Mouse (Mus musculus) MEL (cell line): ENCODE data around the gene Acaa1a. TPM values are rescaled to one million over a fixed set of nuclear protein-coding genes. Genes with fewer than 3 reads are reported as not detected.
A peak's percentile ranks its signal among the peaks of the same experiment; 100 is the strongest.

Source experiments
- DNase-seq: peaks from one replicate; pipeline ENCODE4 v3.0.0; 2011; ENCODE audit warnings: low read depth, low spot score
- H3K27ac ChIP-seq: 2 replicates; pipeline ENCODE4 v1.5.1; 2012; ENCODE audit warnings: low read depth, mild to moderate bottlenecking, control low read depth, low read length, moderate library complexity; ENCODE audit not compliant: control insufficient read depth
- H3K27me3 ChIP-seq, 2 experiments: fragments of 150-350 bp in 1 of 2; sonication (generic) in 1 of 2; 2 replicates each; pipeline ENCODE4 v1.6.1; 2012; ENCODE audit warnings: low read length in 2 of 2, mild to moderate bottlenecking in 2 of 2, improper control_type of control experiment in 1 of 2, moderate library complexity in 1 of 2; ENCODE audit not compliant: insufficient read depth in 2 of 2, control insufficient read depth in 1 of 2
- H3K36me3 ChIP-seq, 2 experiments: 2 replicates each; pipeline ENCODE4 v1.6.1; 2012 to 2014; ENCODE audit warnings: low read length in 2 of 2, improper control_type of control experiment in 1 of 2, inconsistent platforms in 1 of 2, mild to moderate bottlenecking in 1 of 2; ENCODE audit not compliant: insufficient read depth in 2 of 2, control insufficient read depth in 1 of 2
- H3K4me1 ChIP-seq, 2 experiments: fragments of 150-350 bp in 1 of 2; sonication (generic) in 1 of 2; 2 replicates each; pipeline ENCODE4 v1.6.1; 2012; ENCODE audit warnings: low read length in 2 of 2, improper control_type of control experiment in 1 of 2, mild to moderate bottlenecking in 1 of 2; ENCODE audit not compliant: insufficient read depth in 2 of 2, control insufficient read depth in 1 of 2
- H3K4me3 ChIP-seq, 2 experiments: fragments of 150-350 bp in 1 of 2; sonication (generic) in 1 of 2; 2 replicates each; pipeline ENCODE4 v1.5.1; 2012; ENCODE audit warnings: low read depth in 2 of 2, low read length in 2 of 2, mild to moderate bottlenecking in 2 of 2, moderate library complexity in 2 of 2, control low read depth in 1 of 2, improper control_type of control experiment in 1 of 2; ENCODE audit not compliant: control insufficient read depth in 1 of 2, insufficient read depth in 1 of 2
- H3K79me2 ChIP-seq: 2 replicates; pipeline ENCODE4 v1.6.1; 2012; ENCODE audit warnings: mild to moderate bottlenecking, low read length, moderate library complexity; ENCODE audit not compliant: control insufficient read depth, poor library complexity, insufficient read depth
- H3K9ac ChIP-seq: 2 replicates; pipeline ENCODE4 v1.6.1; 2012; ENCODE audit warnings: low read depth, mild to moderate bottlenecking, control low read depth, low read length, moderate library complexity; ENCODE audit not compliant: control insufficient read depth, poor library complexity, severe bottlenecking
- H3K9me3 ChIP-seq: fragments of 150-350 bp; sonication (generic); replicated peaks from 2 replicates; pipeline ENCODE4 v1.6.1; 2012; ENCODE audit warnings: mild to moderate bottlenecking, low read length, improper control_type of control experiment, moderate library complexity; ENCODE audit not compliant: insufficient read depth
- CTCF ChIP-seq, 3 experiments: IDR thresholded peaks in 2 of 3; conservative IDR thresholded peaks in 1 of 3; 2 replicates each; pipeline ENCODE4 v1.5.1; 2011 to 2012; ENCODE audit warnings: low read length in 3 of 3, low read depth in 2 of 3, mild to moderate bottlenecking in 2 of 3, improper control_type of control experiment in 1 of 3, inconsistent platforms in 1 of 3, mixed read lengths in 1 of 3, moderate library complexity in 1 of 3; ENCODE audit not compliant: control insufficient read depth in 1 of 3, insufficient read depth in 1 of 3, poor library complexity in 1 of 3, severe bottlenecking in 1 of 3
- E2F4 ChIP-seq: IDR thresholded peaks from 2 replicates; pipeline ENCODE4 v1.6.1; 2011; ENCODE audit warnings: low read depth, low read length, improper control_type of control experiment, borderline replicate concordance
- ELF1 ChIP-seq: IDR thresholded peaks from 2 replicates; pipeline ENCODE4 v1.6.1; 2014; ENCODE audit warnings: low read depth, mild to moderate bottlenecking, inconsistent platforms, low read length, improper control_type of control experiment, moderate library complexity
- EP300 ChIP-seq, 2 experiments: IDR thresholded peaks; 2 replicates each; pipeline ENCODE4 v1.6.1; 2011; ENCODE audit warnings: improper control_type of control experiment in 2 of 2, low read length in 2 of 2, low read depth in 1 of 2, mild to moderate bottlenecking in 1 of 2
- ETS1 ChIP-seq: IDR thresholded peaks from 2 replicates; pipeline ENCODE4 v1.6.1; 2012; ENCODE audit warnings: low read depth, mild to moderate bottlenecking, inconsistent platforms, low read length, improper control_type of control experiment, moderate library complexity
- GATA1 ChIP-seq: IDR thresholded peaks from 2 replicates; pipeline ENCODE4 v1.6.1; 2011; ENCODE audit warnings: low read depth, low read length, improper control_type of control experiment
- KAT2A ChIP-seq: conservative IDR thresholded peaks from 2 replicates; pipeline ENCODE4 v1.6.1; 2012; ENCODE audit warnings: low read depth, low read length, improper control_type of control experiment, inconsistent platforms
- MAX ChIP-seq: IDR thresholded peaks from 2 replicates; pipeline ENCODE4 v1.6.1; 2011; ENCODE audit warnings: low read length, improper control_type of control experiment
- MAZ ChIP-seq: IDR thresholded peaks from 2 replicates; pipeline ENCODE4 v1.6.1; 2012; ENCODE audit warnings: low read depth, mild to moderate bottlenecking, inconsistent platforms, low read length, improper control_type of control experiment
- MEF2A ChIP-seq: IDR thresholded peaks from 2 replicates; pipeline ENCODE4 v1.6.1; 2014; ENCODE audit warnings: low read depth, mild to moderate bottlenecking, inconsistent platforms, low read length, improper control_type of control experiment; ENCODE audit not compliant: poor library complexity, insufficient replicate concordance, severe bottlenecking; ENCODE audit errors: extremely low read depth
- MXI1 ChIP-seq: IDR thresholded peaks from 2 replicates; pipeline ENCODE4 v1.6.1; 2011; ENCODE audit warnings: mild to moderate bottlenecking, low read depth, low read length, improper control_type of control experiment
- POLR2A ChIP-seq, 2 experiments: IDR thresholded peaks; 2 replicates each; pipeline ENCODE4 v1.6.1; 2011 to 2012; ENCODE audit warnings: low read length in 2 of 2, mild to moderate bottlenecking in 2 of 2, control low read depth in 1 of 2, improper control_type of control experiment in 1 of 2, low read depth in 1 of 2, moderate library complexity in 1 of 2; ENCODE audit not compliant: control insufficient read depth in 1 of 2, insufficient read depth in 1 of 2, poor library complexity in 1 of 2
- POLR2AphosphoS2 ChIP-seq: IDR thresholded peaks from 2 replicates; pipeline ENCODE4 v1.6.1; 2011; ENCODE audit warnings: low read length, improper control_type of control experiment
- RAD21 ChIP-seq: IDR thresholded peaks from 2 replicates; pipeline ENCODE4 v1.6.1; 2011; ENCODE audit warnings: mild to moderate bottlenecking, low read depth, low read length, improper control_type of control experiment
- RCOR1 ChIP-seq: IDR thresholded peaks from 2 replicates; pipeline ENCODE4 v1.6.1; 2012; ENCODE audit warnings: low read depth, mild to moderate bottlenecking, inconsistent platforms, low read length, improper control_type of control experiment
- SIN3A ChIP-seq: IDR thresholded peaks from 2 replicates; pipeline ENCODE4 v1.6.1; 2012; ENCODE audit warnings: low read length, improper control_type of control experiment, inconsistent platforms
- TAL1 ChIP-seq: IDR thresholded peaks from 2 replicates; pipeline ENCODE4 v1.6.1; 2012; ENCODE audit warnings: mild to moderate bottlenecking, inconsistent platforms, low read length, moderate library complexity, mixed read lengths
- TBP ChIP-seq: IDR thresholded peaks from 2 replicates; pipeline ENCODE4 v1.8.0; 2011; ENCODE audit warnings: low read depth, low read length, improper control_type of control experiment
- UBTF ChIP-seq: IDR thresholded peaks from 2 replicates; pipeline ENCODE4 v1.6.1; 2012; ENCODE audit warnings: low read depth, mild to moderate bottlenecking, inconsistent platforms, low read length, improper control_type of control experiment, moderate library complexity, borderline replicate concordance; ENCODE audit not compliant: insufficient read depth
- USF1 ChIP-seq: IDR thresholded peaks from 2 replicates; pipeline ENCODE4 v1.6.1; 2014; ENCODE audit warnings: low read depth, mild to moderate bottlenecking, inconsistent platforms, low read length, improper control_type of control experiment, moderate library complexity
- ZMIZ1 ChIP-seq: IDR thresholded peaks from 2 replicates; pipeline ENCODE4 v1.6.1; 2012; ENCODE audit warnings: low read depth, mild to moderate bottlenecking, inconsistent platforms, low read length, improper control_type of control experiment, moderate library complexity
- polyA plus RNA-seq, 2 experiments: library from polyadenylated mRNA; stranded (reverse) in 1 of 2; unstranded in 1 of 2; fragments of >175 nt in 1 of 2; fragments of >200 nt in 1 of 2; gene quantifications; 2 replicates each; pipeline versions ENCODE4 v1.2.1 to v1.2.4; 2012; ENCODE audit warnings: low replicate concordance in 2 of 2, low read depth in 1 of 2; ENCODE audit not compliant: insufficient read length in 2 of 2, insufficient read depth in 1 of 2, missing spikeins in 1 of 2
- total RNA-seq: library from RNA; depleted of rRNA; stranded (reverse); fragments of 300-350 nt; gene quantifications from 2 replicates; pipeline ENCODE4 v1.2.3, GENCODE M21; 2012

The Acaa1a gene
- total and polyA plus RNA-seq, 3 experiments = 19.5 to 22.1 TPM; not detected in 1

GRCm38 (mm10) chr9:119330186-119330963 lies 9.1 kb upstream of the Acaa1a start:
- Histone ChIP-seq H3K36me3 (peaks cover 0 to 23% of the 10 kb centered on the region in 2 experiments; a peak in 2 of 4 replicates), H3K4me1 (peaks cover 13 to 36% of the 10 kb centered on the region in 2 experiments), H3K27me3 (no peaks in the 10 kb centered on the region), H3K9me3 (no peaks in the 10 kb centered on the region), H3K79me2 (no peaks in the 10 kb centered on the region), H3K9ac (no peak overlapping the region), H3K27ac (no peak overlapping the region), H3K4me3 (no peak overlapping the region)
- TF ChIP-seq POLR2A (IDR thresholded peaks at IDR 0.05; ENCODE audit: control insufficient read depth in 1 of 2, insufficient read depth in 1 of 2, low read depth in 1 of 2, low read length in 2 of 2, poor library complexity in 1 of 2) = no peak
- no peak for TF ChIP-seq ZMIZ1
- no peak for TF ChIP-seq UBTF
- no peak for TF ChIP-seq EP300 (IDR thresholded peaks at IDR 0.05; ENCODE audit: low read depth in 1 of 2, low read length in 2 of 2)
- no peak for TF ChIP-seq RAD21
- no peak for DNase-seq

DNA sequence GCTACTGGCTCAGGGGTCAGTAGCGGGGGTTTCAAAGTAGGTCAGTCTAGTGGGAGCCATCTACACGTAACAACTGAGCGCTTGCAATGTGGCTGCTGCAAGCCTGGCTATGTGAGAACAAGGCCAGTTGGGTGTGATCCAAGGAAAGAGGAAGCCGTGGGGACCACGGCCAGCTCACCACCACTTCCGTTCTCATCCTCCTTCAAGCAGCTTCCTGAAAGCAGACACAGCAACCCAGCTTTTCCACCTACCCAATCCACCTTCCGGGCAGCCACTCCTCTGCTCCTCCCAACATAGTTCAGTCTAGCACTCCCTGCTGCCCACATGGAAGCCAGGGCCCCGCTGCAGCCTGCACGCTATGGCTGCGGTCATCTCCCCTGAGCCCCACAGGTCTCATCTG lies 5.2 kb upstream of the Acaa1a start:
- H3K36me3 ChIP-seq = peaks cover 0 to 10% of the 10 kb centered on the region in 2 experiments; a peak in 2 of 4 replicates
- H3K9me3 ChIP-seq = no peaks in the 10 kb centered on the region
- H3K4me3 ChIP-seq = peak overlapping the region in 1 of 2 experiments; percentile 4; a peak in 1 of 4 replicates
- peaks cover 4 to 26% of the 10 kb centered on the region in 2 experiments for H3K4me1 ChIP-seq
- H3K79me2 ChIP-seq = peaks cover 5% of the 10 kb centered on the region
- DNase-seq = peak; percentile 84
- no peak overlapping the region for H3K27ac ChIP-seq
- TF ChIP-seq MXI1 (peak; percentile 39), EP300 (IDR thresholded peaks at IDR 0.05; ENCODE audit: low read depth in 1 of 2, low read length in 2 of 2) (peak in 1 of 2 experiments; percentile 34; a peak in 1 of 4 replicates), POLR2AphosphoS2 (no peak), SIN3A (peak; percentile 75), ELF1 (peak; percentile 66; the same call in 1 of the 2 replicates), USF1 (no peak)
- H3K27me3 ChIP-seq = no peaks in the 10 kb centered on the region
- peak overlapping the region; percentile 15 for H3K9ac ChIP-seq

DNA sequence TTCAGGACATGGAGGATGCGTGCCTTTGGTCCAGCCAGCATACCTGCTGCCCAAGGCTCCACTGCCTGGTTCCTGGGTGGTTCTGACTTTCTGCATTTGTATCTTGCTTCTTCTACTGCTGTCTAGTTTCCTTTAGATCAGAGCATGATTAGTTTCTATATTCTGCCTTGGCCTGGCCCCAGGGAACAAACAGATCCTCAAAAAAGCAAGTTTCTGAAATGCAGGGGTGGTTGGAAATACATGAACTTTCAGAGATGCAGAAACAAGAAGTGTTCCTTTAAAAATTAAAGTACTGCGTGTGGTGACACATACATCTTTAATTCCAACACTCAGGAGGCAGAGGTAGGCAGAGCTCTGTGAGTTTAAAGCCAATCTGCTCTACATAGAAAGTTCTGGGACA lies 4.6 kb upstream of the Acaa1a start:
- Histone ChIP-seq H3K36me3 (peaks cover 0 to 9% of the 10 kb centered on the region in 2 experiments; a peak in 2 of 4 replicates), H3K9ac (no peak overlapping the region), H3K27me3 (no peaks in the 10 kb centered on the region), H3K4me3 (no peak overlapping the region), H3K4me1 (peaks cover 2 to 21% of the 10 kb centered on the region in 2 experiments; a peak in 3 of 4 replicates), H3K9me3 (no peaks in the 10 kb centered on the region), H3K79me2 (peaks cover 9% of the 10 kb centered on the region), H3K27ac (no peak overlapping the region)
- DNase-seq = no peak
- TF ChIP-seq ZMIZ1 = no peak
- TF ChIP-seq MAX = no peak
- TF ChIP-seq RCOR1 = no peak
- TF ChIP-seq RAD21 = no peak
- no peak for TF ChIP-seq TAL1
- TF ChIP-seq ELF1 = no peak
- no peak for TF ChIP-seq GATA1
- no peak for TF ChIP-seq ETS1
- no peak for TF ChIP-seq EP300 (IDR thresholded peaks at IDR 0.05; ENCODE audit: low read depth in 1 of 2, low read length in 2 of 2)
- TF ChIP-seq TBP = no peak
- TF ChIP-seq KAT2A = no peak
- no peak for TF ChIP-seq CTCF (IDR thresholded peaks at IDR 0.05 in 2 of 3, conservative IDR thresholded peaks at IDR 0.05 in 1 of 3; ENCODE audit: control insufficient read depth in 1 of 3, insufficient read depth in 1 of 3, low read depth in 2 of 3, low read length in 3 of 3, poor library complexity in 1 of 3, severe bottlenecking in 1 of 3)
- no peak for TF ChIP-seq E2F4
- no peak for TF ChIP-seq MAZ
- no peak for TF ChIP-seq MEF2A
- TF ChIP-seq MXI1 = no peak
